Mouse (Mus musculus) layer of hippocampus, postnatal 36 days (tissue): ENCODE data around the gene Ebf3. TPM values are rescaled to one million over a fixed set of nuclear protein-coding genes. Genes with fewer than 3 reads are reported as not detected.

ENCODE experiments used
- DNase-seq, 2 experiments: peaks; one replicate each; pipeline ENCODE4 v3.0.0; 2022
- total RNA-seq, 2 experiments: library from RNA; stranded (reverse); gene quantifications; 2 replicates each; pipeline ENCODE4 v1.2.3; 2021

Ebf3 gene
- total RNA-seq: under 1 TPM; 0.38 to 0.60 TPM

GRCm38 (mm10) chr7:137313904-137314691, at the start of gene Ebf3:
TSS of gene Ebf3 (minus strand) at chr7:137314445.
- DNase-seq: no peak

DNA sequence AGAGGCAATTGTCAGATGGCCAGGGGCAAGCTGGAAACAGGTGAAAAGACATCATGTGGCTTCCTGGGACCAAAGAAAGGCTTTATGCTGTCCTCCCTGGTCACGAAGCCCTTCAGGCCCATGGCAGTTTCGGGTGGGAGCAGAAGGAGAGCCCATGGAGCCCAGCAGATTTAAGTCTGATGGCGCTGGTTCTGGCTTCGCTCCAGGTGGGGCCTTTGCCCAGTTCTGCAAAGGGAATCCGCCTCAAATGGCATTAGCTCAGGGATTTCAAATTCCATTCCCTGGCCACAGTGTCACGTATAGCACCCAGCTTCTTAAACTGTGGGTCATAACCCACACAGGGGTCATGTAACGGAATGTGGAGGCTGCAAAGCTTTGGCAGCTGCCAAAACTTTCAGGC, 32.6 kb upstream of the Ebf3 start:
- no peak for DNase-seq

- DNase-seq: no peak
These were observed 31.8 kb upstream of the Ebf3 start for GRCm38 (mm10) chr7:137346068-137346467.

- DNase-seq: no peak
These were observed 19.7 kb upstream of the Ebf3 start for GRCm38 (mm10) chr7:137333951-137334350.

DNA sequence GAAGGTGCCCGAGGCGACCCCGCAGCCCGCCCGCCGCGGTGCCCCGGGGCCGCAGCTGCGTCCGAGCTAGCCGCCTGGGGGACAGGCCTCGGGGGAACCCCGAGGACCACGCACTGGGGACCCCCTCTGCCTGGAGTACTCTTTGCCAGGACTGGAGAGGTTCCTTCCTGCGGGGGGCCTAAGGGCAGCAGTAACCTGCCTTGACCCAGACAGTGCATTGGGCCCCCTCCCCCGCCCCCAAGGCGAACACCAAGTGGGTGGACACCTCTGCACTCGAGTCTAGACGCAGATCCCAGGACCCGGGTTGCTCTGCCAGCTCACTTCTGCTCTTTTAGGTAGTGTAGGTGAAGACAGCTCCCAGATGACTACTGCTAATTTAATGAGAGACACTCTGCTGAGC, 8.7 kb upstream of the Ebf3 start:
- DNase-seq: no peak

DNA sequence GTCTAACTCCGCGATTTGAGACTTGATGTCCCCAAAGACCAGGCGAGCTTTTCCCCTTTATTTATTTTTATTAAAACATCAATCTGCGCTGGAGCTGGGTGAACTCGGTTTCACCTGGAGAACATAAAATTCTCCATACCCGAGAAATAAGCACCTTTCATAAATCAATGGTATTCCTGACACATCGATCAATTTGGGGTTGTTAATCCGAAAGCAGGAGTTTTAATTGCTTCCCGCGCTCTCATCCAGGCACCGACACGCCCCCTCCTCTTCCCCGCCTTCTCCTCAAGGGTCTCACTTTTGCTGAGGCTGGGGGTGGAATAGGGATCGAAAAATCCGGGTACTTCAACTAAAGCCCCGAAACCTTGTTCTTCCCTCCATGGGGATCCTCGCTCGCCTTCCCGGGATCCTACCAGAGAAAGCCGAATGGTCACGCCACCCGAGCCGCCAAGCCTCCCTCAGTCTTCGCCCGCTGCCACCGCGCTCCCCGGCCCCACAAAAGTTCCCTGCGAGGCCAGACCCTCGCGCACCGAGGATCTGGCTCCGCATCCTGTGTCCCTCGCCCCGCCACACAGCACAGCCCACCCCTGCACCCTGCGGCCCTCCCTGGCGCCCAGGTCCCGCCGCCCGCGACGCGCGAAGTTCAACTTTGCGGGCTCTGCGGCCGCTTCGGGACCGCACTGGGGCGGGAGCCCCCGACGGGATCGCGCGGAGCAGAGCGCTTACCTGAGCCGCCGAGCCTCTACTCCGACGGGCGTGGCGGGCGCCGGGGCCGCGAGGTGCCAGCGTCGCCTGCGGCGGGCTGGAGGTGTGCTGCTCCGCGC, 7.9 kb upstream of the Ebf3 start:
- DNase-seq: no peak

GRCm38 (mm10) chr7:137321141-137321813, 7.0 kb upstream of the Ebf3 start:
- no peak for DNase-seq

- no peak for DNase-seq
These were observed 6.1 kb upstream of the Ebf3 start for GRCm38 (mm10) chr7:137320320-137320719.

GRCm38 (mm10) chr7:137318924-137319885, 5.0 kb upstream of the Ebf3 start:
- DNase-seq: no peak

- no peak for DNase-seq
These were observed 4.1 kb upstream of the Ebf3 start for GRCm38 (mm10) chr7:137318383-137318775.

- no peak for DNase-seq
These were observed 3.6 kb upstream of the Ebf3 start for GRCm38 (mm10) chr7:137317659-137318382.

DNA sequence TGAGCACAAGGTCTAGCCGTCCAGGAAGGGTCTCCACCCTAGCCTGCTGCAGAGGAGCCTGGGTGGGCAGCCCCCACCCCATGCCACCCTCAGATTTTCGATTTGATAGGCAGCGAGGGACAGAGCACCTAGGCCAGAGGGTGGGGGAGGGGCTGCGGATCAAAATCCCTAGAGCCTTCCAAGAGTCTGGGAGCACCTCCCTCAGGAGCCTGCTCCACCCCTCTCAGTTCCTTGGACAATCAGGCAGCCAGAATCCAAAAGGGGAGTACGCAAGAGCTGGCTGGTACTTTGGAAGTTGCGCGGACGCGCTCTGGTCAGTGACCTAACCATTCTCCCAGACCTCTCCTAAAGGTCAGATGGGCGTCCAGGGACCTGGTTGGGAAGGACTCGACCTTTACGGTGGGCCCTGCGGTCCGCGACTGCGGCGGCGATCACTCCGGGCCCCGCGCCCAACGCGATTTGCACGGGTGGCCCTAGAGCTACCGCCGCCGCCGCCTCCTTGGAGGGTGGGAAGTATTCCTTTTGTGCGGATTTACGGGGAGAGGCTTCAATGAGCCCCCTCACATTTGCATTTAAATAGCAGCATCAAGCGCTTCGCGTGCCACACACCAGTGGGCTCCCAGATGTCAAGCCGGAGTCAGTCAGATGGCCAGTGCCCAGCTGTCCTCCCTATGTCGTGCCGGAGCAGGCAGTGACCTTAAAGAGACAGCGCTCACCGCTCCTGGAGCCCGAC, 2.8 kb upstream of the Ebf3 start:
- DNase-seq: no peak

- no peak for DNase-seq
These were observed 2.1 kb upstream of the Ebf3 start for GRCm38 (mm10) chr7:137316181-137316925.

DNA sequence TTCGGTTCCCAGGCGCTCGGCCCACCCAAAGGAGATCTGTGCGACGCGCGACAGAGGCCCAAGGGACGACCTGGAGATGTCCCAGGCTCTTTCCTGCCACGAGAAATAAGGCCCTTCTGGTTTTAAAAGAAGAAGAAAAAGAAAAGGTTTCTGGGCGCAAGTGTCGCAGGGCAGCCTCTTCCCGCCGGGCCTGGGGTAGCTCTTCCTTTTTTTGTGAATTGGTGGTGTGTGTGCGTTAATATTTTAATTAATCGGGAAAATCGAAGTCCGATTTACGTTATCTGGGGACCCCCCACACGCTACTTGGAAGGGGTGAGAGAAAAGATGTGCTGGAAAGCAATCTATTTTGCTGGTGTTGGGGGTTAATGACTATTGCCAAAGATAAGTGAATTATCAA, 1.3 kb upstream of the Ebf3 start:
- DNase-seq: no peak

DNA sequence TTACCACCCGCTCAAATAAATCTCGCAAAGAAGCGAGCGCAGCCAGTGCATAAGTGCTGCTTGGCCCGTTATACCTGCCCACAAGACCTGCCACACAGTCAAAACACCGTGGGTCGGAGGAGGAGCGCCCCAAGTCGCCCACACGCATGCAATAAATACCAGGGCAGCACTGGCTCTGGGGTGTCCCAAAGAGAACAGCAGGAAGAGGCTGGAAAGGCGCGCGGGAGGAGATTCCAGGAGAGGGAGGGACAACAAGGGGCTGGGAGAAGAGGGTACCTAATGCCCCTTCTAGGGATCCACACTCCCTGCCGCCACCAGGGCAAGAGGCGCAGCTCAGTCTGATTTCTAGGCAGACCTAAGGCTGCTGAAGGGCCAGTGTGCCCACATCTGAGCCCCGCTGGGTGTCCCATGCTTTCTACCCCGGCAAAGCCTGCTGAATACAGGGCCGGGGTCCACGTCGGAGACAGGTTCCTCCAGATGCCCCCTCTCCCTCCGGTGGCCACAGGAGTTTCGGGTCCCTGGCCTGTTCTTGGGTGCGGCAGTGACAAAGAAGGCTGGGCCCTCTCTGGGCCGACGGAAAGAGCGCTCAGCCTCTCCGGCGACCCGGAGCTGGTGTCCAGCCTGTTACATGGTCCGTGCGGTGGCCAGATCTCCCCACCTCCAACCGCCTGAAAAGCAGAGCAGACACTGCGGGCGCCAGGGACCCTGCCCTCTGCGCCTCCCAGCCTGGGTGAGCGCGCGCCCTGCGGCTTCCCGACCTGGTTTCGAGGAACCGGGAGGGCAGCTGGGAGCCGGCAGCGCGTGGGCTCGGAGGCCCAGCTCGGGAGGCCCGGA, 682 bp upstream of the Ebf3 start:
- no peak for DNase-seq

GRCm38 (mm10) chr7:137313183-137313903, 902 bp downstream of the Ebf3 start:
- no peak for DNase-seq

DNA sequence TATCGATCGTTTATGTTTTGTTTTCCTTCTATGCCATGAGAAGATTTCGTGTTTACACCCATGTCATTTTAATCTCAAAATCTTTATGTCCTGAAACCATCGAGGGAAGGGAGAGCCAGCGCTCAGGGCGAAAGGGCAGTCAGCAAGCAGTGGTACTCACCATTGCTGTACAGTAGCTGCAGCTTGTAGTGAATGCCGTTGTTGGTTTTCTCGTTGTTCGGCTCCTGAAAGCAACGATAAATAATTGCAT, 1.4 kb downstream of the Ebf3 start:
- DNase-seq: no peak

GRCm38 (mm10) chr7:137312166-137312932, 1.9 kb downstream of the Ebf3 start:
- no peak for DNase-seq
